Comparison of ENCODE assay signal across 10 mouse cellular contexts in genomic region chr11:88574575-88575360, GRCm38 (mm10).
DNase-seq lines count a peak whose midpoint lies in the region; ATAC-seq lines count a peak whose summit lies in the region.
"Had no signal": no experiment of that assay in that cellular context is flagged by ENCODE, and none has a peak within 500 bp of the region (broad histone marks: within the 10 kb centered on the region; RNA-seq: fewer than 3 reads in every experiment).

No protein-coding gene starts in this region.

- no peak for DNase-seq in heart, postnatal 14 days
- DNase-seq in 3T3-L1 (ENCODE audit: low read depth, low spot score) = peak; percentile 26
- peak; percentile 41 for DNase-seq in kidney, postnatal 10 days
- DNase-seq in cerebellum, postnatal 36 days = no peak
- DNase-seq in cerebellum, postnatal 4 days (ENCODE audit: low spot score in 2 of 2) = no peak
- no peak for DNase-seq in urinary bladder, postnatal 14 days (ENCODE audit: low spot score)

- 76% methylated on average over 4 of the region's 4 CpGs for WGBS in heart, embryonic 11.5 days (ENCODE audit: insufficient replicate concordance)
- 13% methylated on average over 4 of the region's 4 CpGs for WGBS in forebrain, embryonic 16.5 days

- H3K4me1 ChIP-seq in heart, embryonic 11.5 days (ENCODE audit: control insufficient read depth, insufficient read depth, low read length) = peaks cover 52% of the 10 kb centered on the region
- H3K4me1 ChIP-seq in forebrain, embryonic 16.5 days (replicated peaks; ENCODE audit: control insufficient read depth, insufficient read depth, low read length) = peaks cover 62% of the 10 kb centered on the region

- ATAC-seq in heart, embryonic 11.5 days (replicated peaks; ENCODE audit: insufficient number of reproducible peaks, low FRiP score, low TSS enrichment) = no peak
- peak; percentile 59 for ATAC-seq in forebrain, embryonic 16.5 days

- H3K9ac ChIP-seq in heart, embryonic 11.5 days (ENCODE audit: low read depth, low read length) = no peak overlapping the region
- no peak overlapping the region for H3K9ac ChIP-seq in forebrain, embryonic 16.5 days (replicated peaks; ENCODE audit: low read depth, low read length)
- H3K9ac ChIP-seq: embryonic facial prominence, embryonic 13.5 days had no signal

- H3K27me3 ChIP-seq in heart, embryonic 11.5 days (ENCODE audit: control insufficient read depth, insufficient read depth, low read length) = no peaks in the 10 kb centered on the region
- H3K27me3 ChIP-seq in forebrain, embryonic 16.5 days (replicated peaks; ENCODE audit: control insufficient read depth, insufficient read depth, low read length) = no peaks in the 10 kb centered on the region
- H3K27me3 ChIP-seq: embryonic facial prominence, embryonic 13.5 days had no signal

- no peaks in the 10 kb centered on the region for H3K36me3 ChIP-seq in heart, embryonic 11.5 days (ENCODE audit: control insufficient read depth, insufficient read depth, low read length)
- no peaks in the 10 kb centered on the region for H3K36me3 ChIP-seq in forebrain, embryonic 16.5 days (ENCODE audit: control insufficient read depth, insufficient read depth)
- H3K36me3 ChIP-seq: embryonic facial prominence, embryonic 13.5 days had no signal

- no peak overlapping the region for H3K4me3 ChIP-seq in heart, embryonic 11.5 days (ENCODE audit: low read depth, low read length)
- no peak overlapping the region for H3K4me3 ChIP-seq in forebrain, embryonic 16.5 days (replicated peaks; ENCODE audit: low read length)
- H3K4me3 ChIP-seq: embryonic facial prominence, embryonic 13.5 days had no signal

- intact Hi-C loops in heart, postnatal 14 days (cut with DNase I) = no loop called here

- peak overlapping the region; percentile 16; the same call in 1 of the 2 replicates for H3K27ac ChIP-seq in heart, embryonic 11.5 days (ENCODE audit: low read depth, low read length)
- peak overlapping the region; percentile 43 for H3K27ac ChIP-seq in forebrain, embryonic 16.5 days (ENCODE audit: low read length)
- H3K27ac ChIP-seq: embryonic facial prominence, embryonic 13.5 days; macrophage had no signal

- no peak overlapping the region for H3K4me2 ChIP-seq in heart, embryonic 11.5 days
- H3K4me2 ChIP-seq in forebrain, embryonic 16.5 days (ENCODE audit: low read length) = 0 out of 2 replicates have a peak overlapping the region, but pooled peaks have one; percentile 1
- H3K4me2 ChIP-seq: embryonic facial prominence, embryonic 13.5 days had no signal

- H3K9me3 ChIP-seq in heart, embryonic 11.5 days (replicated peaks; ENCODE audit: control insufficient read depth, low read length) = no peaks in the 10 kb centered on the region
- H3K9me3 ChIP-seq in forebrain, embryonic 16.5 days (ENCODE audit: control insufficient read depth, low read length) = no peaks in the 10 kb centered on the region
- H3K9me3 ChIP-seq: embryonic facial prominence, embryonic 13.5 days had no signal

Comparison
In these comparisons a context has a peak if more than half of its experiments do, and no peak if none do; other contexts are left out.
1. DNase-seq: peak in 3T3-L1 (single experiment) and kidney, postnatal 10 days (single experiment); none in heart, postnatal 14 days (0 of 2), cerebellum, postnatal 36 days (0 of 2), cerebellum, postnatal 4 days (0 of 2) and urinary bladder, postnatal 14 days (single experiment).